Mouse (Mus musculus): ENCODE results near the gene AC134908.4. TPM values are rescaled to one million over a fixed set of nuclear protein-coding genes. Genes with fewer than 3 reads are reported as not detected.
"Not testable (repeated sequence)": the region's sequence is repeated elsewhere in the genome, so short reads cannot be mapped to it uniquely, and the experiment has no call there.

The AC134908.4 gene
- polyA plus RNA-seq, 1 experiment from 2014 or later = 2.2 TPM

DNA sequence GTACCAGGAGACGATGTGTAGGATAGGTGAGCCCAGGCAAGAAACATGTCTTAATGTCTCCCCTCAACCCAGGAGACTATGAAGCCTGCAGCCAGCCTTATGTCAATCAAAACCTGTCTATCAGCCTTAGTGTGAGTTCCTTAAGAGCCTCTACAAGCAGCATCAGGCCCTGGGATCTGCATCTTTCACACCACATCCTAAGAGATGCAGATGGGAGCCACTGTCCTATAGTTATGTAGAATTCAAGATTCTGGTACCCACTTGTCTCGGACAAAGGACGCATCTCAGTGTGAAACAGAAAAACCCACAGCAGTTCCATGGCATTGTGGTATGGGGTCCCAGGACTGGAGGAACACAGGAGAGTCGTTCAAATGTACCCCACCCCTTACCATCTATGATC is 40.4 kb downstream of the AC134908.4 start:
- 74% methylated on average over 4 of the region's 4 CpGs for WGBS
- Histone ChIP-seq H3K4me1 (ENCODE audit: control insufficient read depth, insufficient read depth, low read depth, low read length) (no peaks in the 10 kb centered on the region; the same call in 1 of the 2 replicates), H3K4me3 (ENCODE audit: low read length) (no peak overlapping the region), H3K4me2 (ENCODE audit: low read length) (no peak overlapping the region), H3K9ac (ENCODE audit: low read depth, low read length) (no peak overlapping the region), H3K27ac (ENCODE audit: low read depth, low read length) (no peak overlapping the region), H3K36me3 (ENCODE audit: control insufficient read depth, insufficient read depth, low read length) (no peaks in the 10 kb centered on the region), H3K27me3 (replicated peaks; ENCODE audit: control insufficient read depth, insufficient read depth, low read length) (no peaks in the 10 kb centered on the region), H3K9me3 (ENCODE audit: control insufficient read depth, low read length) (no peaks in the 10 kb centered on the region)
- no peak for ATAC-seq

DNA sequence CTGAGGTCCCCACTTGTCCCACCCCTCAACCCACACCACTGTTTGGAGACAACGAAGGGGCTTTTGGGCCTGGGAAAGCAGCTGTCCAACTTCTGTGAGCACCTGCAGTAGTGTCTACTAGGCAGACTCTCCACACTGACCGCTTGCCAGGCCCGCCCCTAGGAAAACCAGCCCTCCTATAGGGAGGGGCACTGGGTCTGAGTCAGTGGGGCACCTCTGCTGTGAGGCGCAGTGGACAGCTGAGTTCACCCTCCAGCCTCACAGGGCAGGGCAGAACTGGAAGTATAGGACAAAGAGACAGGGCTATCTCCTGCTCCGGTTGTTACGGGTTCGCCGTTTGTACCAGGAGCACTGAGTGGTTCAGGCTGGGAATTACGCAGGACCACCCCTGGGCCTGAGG is 41.2 kb downstream of the AC134908.4 start, which contains the start of gene Msln:
Gene Msln, minus strand, starts transcription at position 138 of the 400 bp plus-strand sequence.
- no peaks in the 10 kb centered on the region for H3K36me3 ChIP-seq (ENCODE audit: control insufficient read depth, insufficient read depth, low read length)
- H3K4me3 ChIP-seq (ENCODE audit: low read length) = no peak within 1 kb of the TSS
- no peaks in the 10 kb centered on the region for H3K27me3 ChIP-seq (replicated peaks; ENCODE audit: control insufficient read depth, insufficient read depth, low read length)
- 87% methylated on average over 9 of the region's 9 CpGs for WGBS
- no peak within 1 kb of the TSS for H3K9ac ChIP-seq (ENCODE audit: low read depth, low read length)
- ATAC-seq = no peak
- H3K4me1 ChIP-seq (ENCODE audit: control insufficient read depth, insufficient read depth, low read depth, low read length) = no peaks in the 10 kb centered on the region; the same call in 1 of the 2 replicates
- no peaks in the 10 kb centered on the region for H3K9me3 ChIP-seq (ENCODE audit: control insufficient read depth, low read length)
- H3K4me2 ChIP-seq (ENCODE audit: low read length) = no peak within 1 kb of the TSS
- no peak within 1 kb of the TSS for H3K27ac ChIP-seq (ENCODE audit: low read depth, low read length)

- WGBS = 36% methylated on average over 5 of the region's 5 CpGs
- H3K9ac ChIP-seq (ENCODE audit: low read depth, low read length) = no peak overlapping the region
Observed at GRCm38 (mm10) chr17:25751446-25751845, 44.0 kb downstream of the AC134908.4 start.

DNA sequence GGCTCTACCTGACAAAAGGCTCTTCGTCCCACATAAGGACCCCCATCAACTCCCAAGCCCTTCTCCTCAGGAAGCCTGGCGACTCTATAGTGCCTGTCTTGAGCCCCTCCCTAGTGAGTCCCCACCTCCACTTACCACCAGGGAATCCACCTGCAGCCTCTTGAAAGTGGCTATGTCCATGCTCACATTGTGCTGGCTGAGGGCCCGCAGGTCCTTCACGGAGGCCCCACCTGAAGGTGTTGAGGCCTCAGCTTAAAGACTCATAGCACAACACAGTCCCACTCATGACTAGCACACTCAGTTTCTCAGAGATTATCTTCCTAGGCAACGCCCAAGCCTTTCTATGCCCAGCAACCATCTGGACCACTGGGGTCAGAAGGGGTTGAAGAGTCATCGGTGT is 46.1 kb downstream of the AC134908.4 start:
- Histone ChIP-seq H3K9me3 (ENCODE audit: control insufficient read depth, low read length) (no peaks in the 10 kb centered on the region), H3K27me3 (replicated peaks; ENCODE audit: control insufficient read depth, insufficient read depth, low read length) (no peaks in the 10 kb centered on the region), H3K36me3 (ENCODE audit: control insufficient read depth, insufficient read depth, low read length) (no peaks in the 10 kb centered on the region), H3K4me2 (ENCODE audit: low read length) (no peak overlapping the region), H3K9ac (ENCODE audit: low read depth, low read length) (no peak overlapping the region), H3K4me1 (ENCODE audit: control insufficient read depth, insufficient read depth, low read depth, low read length) (no peaks in the 10 kb centered on the region; the same call in 1 of the 2 replicates), H3K27ac (ENCODE audit: low read depth, low read length) (no peak overlapping the region), H3K4me3 (ENCODE audit: low read length) (no peak overlapping the region)
- no peak for ATAC-seq
- 85% methylated on average over 6 of the region's 6 CpGs for WGBS

More at GRCm38 (mm10) chr17:25751446-25751845, 44.0 kb downstream of the AC134908.4 start:
- H3K27ac ChIP-seq (ENCODE audit: low read depth, low read length) = no peak overlapping the region
- H3K36me3 ChIP-seq (ENCODE audit: control insufficient read depth, insufficient read depth, low read length) = no peaks in the 10 kb centered on the region
- ATAC-seq = no peak
- H3K4me1 ChIP-seq (ENCODE audit: control insufficient read depth, insufficient read depth, low read depth, low read length) = no peaks in the 10 kb centered on the region; the same call in 1 of the 2 replicates
- H3K4me3 ChIP-seq (ENCODE audit: low read length) = no peak overlapping the region
- no peaks in the 10 kb centered on the region for H3K9me3 ChIP-seq (ENCODE audit: control insufficient read depth, low read length)
- no peak overlapping the region for H3K4me2 ChIP-seq (ENCODE audit: low read length)
- H3K27me3 ChIP-seq (replicated peaks; ENCODE audit: control insufficient read depth, insufficient read depth, low read length) = no peaks in the 10 kb centered on the region

DNA sequence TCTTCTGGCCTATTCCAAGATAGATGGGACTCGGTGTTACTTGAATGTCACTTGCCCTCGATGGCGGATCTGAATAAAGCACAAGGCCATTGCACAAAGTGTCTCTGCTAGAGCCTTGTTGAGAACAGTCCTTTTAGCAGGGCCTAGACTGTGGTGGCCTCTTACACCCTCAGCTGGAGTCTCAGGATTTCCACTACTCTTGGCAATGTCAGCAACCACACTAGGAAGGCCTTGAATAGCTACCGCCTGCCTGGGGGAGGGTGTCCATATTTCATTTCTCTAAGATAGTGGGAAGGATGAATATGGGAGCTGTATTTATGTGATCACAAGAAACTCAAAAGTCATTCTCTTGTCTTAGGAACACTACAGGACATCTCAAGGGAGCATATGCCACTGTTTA is 47.2 kb downstream of the AC134908.4 start:
- Histone ChIP-seq H3K4me3 (ENCODE audit: low read length) (no peak overlapping the region), H3K9me3 (ENCODE audit: control insufficient read depth, low read length) (no peaks in the 10 kb centered on the region), H3K27me3 (replicated peaks; ENCODE audit: control insufficient read depth, insufficient read depth, low read length) (no peaks in the 10 kb centered on the region), H3K36me3 (ENCODE audit: control insufficient read depth, insufficient read depth, low read length) (no peaks in the 10 kb centered on the region), H3K4me1 (ENCODE audit: control insufficient read depth, insufficient read depth, low read depth, low read length) (no peaks in the 10 kb centered on the region; the same call in 1 of the 2 replicates), H3K9ac (ENCODE audit: low read depth, low read length) (no peak overlapping the region), H3K27ac (ENCODE audit: low read depth, low read length) (no peak overlapping the region), H3K4me2 (ENCODE audit: low read length) (no peak overlapping the region)
- 96% methylated on average over 4 of the region's 4 CpGs for WGBS
- ATAC-seq = no peak

- Histone ChIP-seq H3K4me1 (ENCODE audit: control insufficient read depth, insufficient read depth, low read depth, low read length) (no peaks in the 10 kb centered on the region), H3K4me2 (ENCODE audit: low read length) (no peak overlapping the region), H3K27ac (ENCODE audit: low read depth, low read length) (no peak overlapping the region), H3K9ac (ENCODE audit: low read depth, low read length) (no peak overlapping the region), H3K4me3 (ENCODE audit: low read length) (no peak overlapping the region), H3K36me3 (ENCODE audit: control insufficient read depth, insufficient read depth, low read length) (no peaks in the 10 kb centered on the region), H3K9me3 (ENCODE audit: control insufficient read depth, low read length) (no peaks in the 10 kb centered on the region), H3K27me3 (replicated peaks; ENCODE audit: control insufficient read depth, insufficient read depth, low read length) (no peaks in the 10 kb centered on the region)
- ATAC-seq = no peak
- WGBS = 78% methylated on average over 10 of the region's 10 CpGs
Observed at GRCm38 (mm10) chr17:25744311-25744710, 51.1 kb downstream of the AC134908.4 start.

- ATAC-seq = no peak
- 91% methylated on average over 9 of the region's 9 CpGs for WGBS
- no peaks in the 10 kb centered on the region for H3K27me3 ChIP-seq (replicated peaks; ENCODE audit: control insufficient read depth, insufficient read depth, low read length)
- no peaks in the 10 kb centered on the region for H3K4me1 ChIP-seq (ENCODE audit: control insufficient read depth, insufficient read depth, low read depth, low read length)
- no peak overlapping the region for H3K4me3 ChIP-seq (ENCODE audit: low read length)
- no peak overlapping the region for H3K27ac ChIP-seq (ENCODE audit: low read depth, low read length)
- no peaks in the 10 kb centered on the region for H3K36me3 ChIP-seq (ENCODE audit: control insufficient read depth, insufficient read depth, low read length)
- no peak overlapping the region for H3K4me2 ChIP-seq (ENCODE audit: low read length)
- H3K9me3 ChIP-seq (ENCODE audit: control insufficient read depth, low read length) = no peaks in the 10 kb centered on the region
- no peak overlapping the region for H3K9ac ChIP-seq (ENCODE audit: low read depth, low read length)
Observed at GRCm38 (mm10) chr17:25743831-25744230, 51.6 kb downstream of the AC134908.4 start.

GRCm38 (mm10) chr17:25741471-25741870 is 54.0 kb downstream of the AC134908.4 start:
- not testable (repeated sequence) for H3K4me3 ChIP-seq (ENCODE audit: low read length); H3K9me3 ChIP-seq (ENCODE audit: control insufficient read depth, low read length); H3K27me3 ChIP-seq (replicated peaks; ENCODE audit: control insufficient read depth, insufficient read depth, low read length); ATAC-seq; H3K9ac ChIP-seq (ENCODE audit: low read depth, low read length); H3K4me1 ChIP-seq (ENCODE audit: control insufficient read depth, insufficient read depth, low read depth, low read length); H3K27ac ChIP-seq (ENCODE audit: low read depth, low read length); H3K4me2 ChIP-seq (ENCODE audit: low read length); H3K36me3 ChIP-seq (ENCODE audit: control insufficient read depth, insufficient read depth, low read length)
- WGBS = 75% methylated on average over 12 of the region's 12 CpGs
